Mouse (Mus musculus) forebrain, postnatal 0 days (tissue): ENCODE data around the gene Rapgef5. TPM values are rescaled to one million over a fixed set of nuclear protein-coding genes. Genes with fewer than 3 reads are reported as not detected.

Source experiments
- ATAC-seq: fragments of 200-750 bp; cut with Nextera tagmentation; 2 replicates; pipeline ENCODE4 v1.8.0; 2017; ENCODE audit warnings: mild to moderate bottlenecking, moderate library complexity
- DNase-seq: peaks from one replicate; pipeline ENCODE4 v3.0.0-alpha.2; 2015
- H3K27ac ChIP-seq: fragments of 300-500 bp; sonication (generic); 2 replicates; pipeline ENCODE4 v1.5.1; 2014; ENCODE audit warnings: low read depth, mild to moderate bottlenecking, antibody characterized with exemption, low read length, moderate library complexity, mixed read lengths
- H3K27me3 ChIP-seq: fragments of 300-500 bp; sonication (generic); 2 replicates; pipeline ENCODE4 v1.6.1; 2014; ENCODE audit warnings: mild to moderate bottlenecking, low read length, mixed read lengths; ENCODE audit not compliant: insufficient read depth
- H3K36me3 ChIP-seq: fragments of 300-500 bp; sonication (generic); 2 replicates; pipeline ENCODE4 v1.6.1; 2014; ENCODE audit warnings: mild to moderate bottlenecking, moderate library complexity; ENCODE audit not compliant: insufficient read depth
- H3K4me1 ChIP-seq: fragments of 300-500 bp; sonication (generic); 2 replicates; pipeline ENCODE4 v1.6.1; 2014; ENCODE audit warnings: antibody characterized with exemption; ENCODE audit not compliant: insufficient read depth
- H3K4me2 ChIP-seq: fragments of 300-500 bp; sonication (generic); 2 replicates; pipeline ENCODE4 v1.6.1; 2014; ENCODE audit warnings: low read depth, mild to moderate bottlenecking, moderate library complexity
- H3K4me3 ChIP-seq: fragments of 300-500 bp; sonication (generic); 2 replicates; pipeline ENCODE4 v1.5.1; 2014; ENCODE audit warnings: low read depth, low read length, mixed read lengths
- H3K9ac ChIP-seq: fragments of 300-500 bp; sonication (generic); 2 replicates; pipeline ENCODE4 v1.6.1; 2014; ENCODE audit warnings: mild to moderate bottlenecking
- H3K9me3 ChIP-seq: fragments of 300-500 bp; sonication (generic); 2 replicates; pipeline ENCODE4 v1.6.1; 2016; ENCODE audit warnings: low read length
- CTCF ChIP-seq: sonication (generic); IDR thresholded peaks from 2 replicates; pipeline ENCODE4 v1.5.1; 2016; ENCODE audit warnings: antibody characterized with exemption, control low read depth, low read depth
- WGBS: fragments of 180-500 bp; shearing (Covaris S2); extraction: QIAGEN DNeasy Blood & Tissue Kit; methylation state at CpG from one replicate; pipeline ENCODE4 v1.1.7; 2014; 5-methylcytosine and 5-hydroxymethylcytosine counted together
- polyA plus RNA-seq: library from polyadenylated mRNA; unstranded; fragments of >200 nt; fragmentation: Nextera tagmentation; extraction: Ambion mirVana; gene quantifications from 2 replicates; pipeline ENCODE4 v1.2.1, GENCODE M21; 2015
- total RNA-seq: library from RNA; depleted of rRNA; stranded (reverse); fragments of >200 nt; gene quantifications from 2 replicates; pipeline ENCODE4 v1.2.3, GENCODE M21; 2014

Rapgef5 gene
- total and polyA plus RNA-seq, 2 experiments from 2014 or later = 30.5 to 60.9 TPM

GRCm38 (mm10) chr12:117496501-117497176 is 19.6 kb upstream of the Rapgef5 start:
- DNase-seq (no peak), ATAC-seq (no peak)
- H3K9ac ChIP-seq = no peak overlapping the region
- no peaks in the 10 kb centered on the region for H3K9me3 ChIP-seq
- H3K4me3 ChIP-seq = no peak overlapping the region
- WGBS = 82% methylated on average over 3 of the region's 3 CpGs
- no peak overlapping the region for H3K4me2 ChIP-seq
- no peak for TF ChIP-seq CTCF
- H3K4me1 ChIP-seq = no peaks in the 10 kb centered on the region
- no peak overlapping the region for H3K27ac ChIP-seq
- no peaks in the 10 kb centered on the region for H3K36me3 ChIP-seq
- no peaks in the 10 kb centered on the region for H3K27me3 ChIP-seq

GRCm38 (mm10) chr12:117497361-117497760 is 18.9 kb upstream of the Rapgef5 start:
- no peak for ATAC-seq
- H3K36me3 ChIP-seq = no peaks in the 10 kb centered on the region
- no peak overlapping the region for H3K27ac ChIP-seq
- H3K9me3 ChIP-seq = no peaks in the 10 kb centered on the region
- no peak overlapping the region for H3K9ac ChIP-seq
- no peaks in the 10 kb centered on the region for H3K27me3 ChIP-seq
- H3K4me3 ChIP-seq = no peak overlapping the region
- 83% methylated on average over 1 of the region's 1 CpGs for WGBS
- no peak for TF ChIP-seq CTCF
- no peaks in the 10 kb centered on the region for H3K4me1 ChIP-seq
- no peak for DNase-seq
- no peak overlapping the region for H3K4me2 ChIP-seq

GRCm38 (mm10) chr12:117499242-117499641 is 17.0 kb upstream of the Rapgef5 start:
- no peak for ATAC-seq
- DNase-seq = no peak
- no peak overlapping the region for H3K9ac ChIP-seq
- no peaks in the 10 kb centered on the region for H3K9me3 ChIP-seq
- H3K27me3 ChIP-seq = no peaks in the 10 kb centered on the region
- H3K4me2 ChIP-seq = no peak overlapping the region
- H3K4me3 ChIP-seq = no peak overlapping the region
- 90% methylated on average over 5 of the region's 5 CpGs for WGBS
- no peaks in the 10 kb centered on the region for H3K36me3 ChIP-seq
- TF ChIP-seq CTCF = no peak
- no peak overlapping the region for H3K27ac ChIP-seq
- H3K4me1 ChIP-seq = no peaks in the 10 kb centered on the region

GRCm38 (mm10) chr12:117501180-117501579 is 15.1 kb upstream of the Rapgef5 start:
- no peak overlapping the region for H3K9ac ChIP-seq
- peak; percentile 47 for DNase-seq

GRCm38 (mm10) chr12:117502834-117503233 is 13.4 kb upstream of the Rapgef5 start:
- ATAC-seq (no peak), DNase-seq (no peak)
- Histone ChIP-seq H3K27me3 (no peaks in the 10 kb centered on the region), H3K9me3 (no peaks in the 10 kb centered on the region), H3K4me3 (no peak overlapping the region), H3K9ac (no peak overlapping the region), H3K4me1 (no peaks in the 10 kb centered on the region), H3K27ac (no peak overlapping the region), H3K36me3 (no peaks in the 10 kb centered on the region), H3K4me2 (no peak overlapping the region)
- TF ChIP-seq CTCF = no peak
- WGBS = 98% methylated on average over 3 of the region's 3 CpGs

More at GRCm38 (mm10) chr12:117501180-117501579, 15.1 kb upstream of the Rapgef5 start:
- H3K4me3 ChIP-seq = no peak overlapping the region
- no peaks in the 10 kb centered on the region for H3K36me3 ChIP-seq
- no peak overlapping the region for H3K4me2 ChIP-seq
- no peaks in the 10 kb centered on the region for H3K27me3 ChIP-seq
- no peaks in the 10 kb centered on the region for H3K4me1 ChIP-seq
- no peak for TF ChIP-seq CTCF
- H3K27ac ChIP-seq = no peak overlapping the region
- WGBS = 62% methylated on average over 4 of the region's 4 CpGs
- no peaks in the 10 kb centered on the region for H3K9me3 ChIP-seq
- ATAC-seq = peak; percentile 56

- H3K4me2 ChIP-seq = no peak overlapping the region
- TF ChIP-seq CTCF = no peak
- H3K9ac ChIP-seq = no peak overlapping the region
- no peak for ATAC-seq
- H3K4me1 ChIP-seq = no peaks in the 10 kb centered on the region
- H3K27ac ChIP-seq = no peak overlapping the region
- 87% methylated on average over 2 of the region's 2 CpGs for WGBS
- no peaks in the 10 kb centered on the region for H3K27me3 ChIP-seq
- no peaks in the 10 kb centered on the region for H3K36me3 ChIP-seq
- H3K4me3 ChIP-seq = no peak overlapping the region
- no peak for DNase-seq
- no peaks in the 10 kb centered on the region for H3K9me3 ChIP-seq
Observed at GRCm38 (mm10) chr12:117505163-117505562, 11.1 kb upstream of the Rapgef5 start.

- no peak for TF ChIP-seq CTCF
- Histone ChIP-seq H3K4me1 (no peaks in the 10 kb centered on the region), H3K9ac (no peak overlapping the region), H3K27ac (no peak overlapping the region), H3K36me3 (no peaks in the 10 kb centered on the region), H3K27me3 (no peaks in the 10 kb centered on the region), H3K4me2 (no peak overlapping the region), H3K9me3 (no peaks in the 10 kb centered on the region), H3K4me3 (no peak overlapping the region)
- whole genome bisulfite sequencing = 66% methylated on average over 1 of the region's 1 CpGs
- DNase-seq = no peak
- ATAC-seq = no peak
Observed at GRCm38 (mm10) chr12:117507772-117508171, 8.5 kb upstream of the Rapgef5 start.
